Mouse (Mus musculus): ENCODE data around the gene Arl6. TPM values are rescaled to one million over a fixed set of nuclear protein-coding genes. Genes with fewer than 3 reads are reported as not detected.

The Arl6 gene
- polyA plus RNA-seq, 1 experiment from 2014 or later, result 18.2 TPM

GRCm38 (mm10) chr16:59639985-59640384, 794 bp upstream of the Arl6 start:
- Histone ChIP-seq H3K4me3 (ENCODE audit: low read depth, low read length) (no peak overlapping the region), H3K4me1 (replicated peaks; ENCODE audit: control insufficient read depth, insufficient read depth) (no peaks in the 10 kb centered on the region), H3K9me3 (ENCODE audit: control insufficient read depth, low read length) (no peaks in the 10 kb centered on the region), H3K36me3 (ENCODE audit: control insufficient read depth, insufficient read depth, low read length) (no peaks in the 10 kb centered on the region), H3K27me3 (ENCODE audit: control insufficient read depth, insufficient read depth, low read length) (no peaks in the 10 kb centered on the region), H3K9ac (ENCODE audit: low read length) (no peak overlapping the region), H3K27ac (replicated peaks) (no peak overlapping the region), H3K4me2 (replicated peaks; ENCODE audit: low read depth) (no peak overlapping the region; the same call in 1 of the 2 replicates)
- ATAC-seq (ENCODE audit: low FRiP score, low TSS enrichment) (no peak), DNase-seq (ENCODE audit: low spot score) (no peak)
- 70% methylated on average over 3 of the region's 3 CpGs for WGBS
- TF ChIP-seq EP300 (optimal IDR thresholded peaks at IDR 0.05), result no peak
- no peak for TF ChIP-seq CTCF (IDR thresholded peaks at IDR 0.05; ENCODE audit: low read depth)

DNA sequence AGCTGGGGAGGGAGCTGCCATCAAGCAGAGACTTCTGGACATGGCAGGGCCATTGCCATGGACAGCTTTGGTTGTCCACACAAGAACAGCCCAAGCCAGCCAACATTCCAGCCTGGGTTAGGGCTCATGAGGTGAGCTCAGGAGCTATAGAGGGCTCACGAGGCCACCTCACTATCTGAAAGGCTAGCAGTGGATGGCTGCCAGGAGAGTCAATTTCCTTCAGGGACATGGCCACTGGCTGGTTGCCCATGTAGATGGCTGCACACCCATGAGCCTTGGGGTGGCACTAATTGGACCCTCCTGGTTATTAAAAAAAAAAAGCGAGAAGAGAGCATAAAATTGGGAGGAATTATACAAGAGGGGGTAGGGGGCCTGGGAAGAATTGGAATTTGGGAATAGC, 4.6 kb downstream of the Arl6 start:
- H3K9me3 ChIP-seq (ENCODE audit: control insufficient read depth, low read length), result no peaks in the 10 kb centered on the region
- 83% methylated on average over 2 of the region's 2 CpGs for WGBS
- TF ChIP-seq CTCF (IDR thresholded peaks at IDR 0.05; ENCODE audit: low read depth) (no peak), EP300 (optimal IDR thresholded peaks at IDR 0.05) (no peak)
- H3K4me1 ChIP-seq (replicated peaks; ENCODE audit: control insufficient read depth, insufficient read depth), result no peaks in the 10 kb centered on the region
- no peaks in the 10 kb centered on the region for H3K27me3 ChIP-seq (ENCODE audit: control insufficient read depth, insufficient read depth, low read length)
- no peaks in the 10 kb centered on the region for H3K36me3 ChIP-seq (ENCODE audit: control insufficient read depth, insufficient read depth, low read length)
- no peak overlapping the region for H3K4me2 ChIP-seq (replicated peaks; ENCODE audit: low read depth)
- H3K4me3 ChIP-seq (ENCODE audit: low read depth, low read length), result no peak overlapping the region
- ATAC-seq (ENCODE audit: low FRiP score, low TSS enrichment), result no peak
- no peak for DNase-seq (ENCODE audit: low spot score)
- no peak overlapping the region for H3K9ac ChIP-seq (ENCODE audit: low read length)
- H3K27ac ChIP-seq (replicated peaks), result no peak overlapping the region

DNA sequence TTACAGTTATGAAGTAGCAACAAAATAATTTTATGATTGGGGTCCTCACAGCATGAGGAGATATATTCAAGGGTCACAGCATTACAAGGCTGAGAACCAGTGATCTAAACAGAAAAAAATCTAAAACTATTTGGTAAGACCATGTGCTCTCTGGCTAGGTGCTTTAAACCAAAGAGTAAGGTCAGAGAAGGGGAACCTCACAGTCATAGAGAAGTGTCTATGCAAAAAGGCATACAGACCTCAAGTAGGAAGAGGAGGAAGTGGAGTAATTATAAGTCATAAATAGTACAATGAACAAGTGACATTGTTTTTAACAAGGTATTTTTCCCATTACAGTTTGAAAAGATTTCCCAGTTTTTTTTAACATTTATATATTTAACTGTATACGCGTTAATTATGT, 17.6 kb downstream of the Arl6 start:
- no peak for TF ChIP-seq EP300 (optimal IDR thresholded peaks at IDR 0.05)
- no peak for TF ChIP-seq CTCF (IDR thresholded peaks at IDR 0.05; ENCODE audit: low read depth)
- no peak overlapping the region for H3K4me3 ChIP-seq (ENCODE audit: low read depth, low read length)
- H3K36me3 ChIP-seq (ENCODE audit: control insufficient read depth, insufficient read depth, low read length), result no peaks in the 10 kb centered on the region
- H3K9ac ChIP-seq (ENCODE audit: low read length), result no peak overlapping the region
- ATAC-seq (ENCODE audit: low FRiP score, low TSS enrichment) (no peak), DNase-seq (ENCODE audit: low spot score) (no peak)
- no peak overlapping the region for H3K27ac ChIP-seq (replicated peaks)
- no peak overlapping the region for H3K4me2 ChIP-seq (replicated peaks; ENCODE audit: low read depth)
- no peaks in the 10 kb centered on the region for H3K27me3 ChIP-seq (ENCODE audit: control insufficient read depth, insufficient read depth, low read length)
- no peaks in the 10 kb centered on the region for H3K4me1 ChIP-seq (replicated peaks; ENCODE audit: control insufficient read depth, insufficient read depth)
- 98% methylated on average over 2 of the region's 2 CpGs for WGBS
- no peaks in the 10 kb centered on the region for H3K9me3 ChIP-seq (ENCODE audit: control insufficient read depth, low read length)

- H3K27ac ChIP-seq (replicated peaks), result no peak overlapping the region
- no peak overlapping the region for H3K9ac ChIP-seq (ENCODE audit: low read length)
- H3K4me3 ChIP-seq (ENCODE audit: low read depth, low read length), result no peak overlapping the region
- no peaks in the 10 kb centered on the region for H3K4me1 ChIP-seq (replicated peaks; ENCODE audit: control insufficient read depth, insufficient read depth)
- TF ChIP-seq CTCF (IDR thresholded peaks at IDR 0.05; ENCODE audit: low read depth) (peak; percentile 91), EP300 (optimal IDR thresholded peaks at IDR 0.05) (no peak)
- H3K4me2 ChIP-seq (replicated peaks; ENCODE audit: low read depth), result no peak overlapping the region
- peak; percentile 23 for DNase-seq (ENCODE audit: low spot score)
- no peaks in the 10 kb centered on the region for H3K36me3 ChIP-seq (ENCODE audit: control insufficient read depth, insufficient read depth, low read length)
- H3K27me3 ChIP-seq (ENCODE audit: control insufficient read depth, insufficient read depth, low read length), result no peaks in the 10 kb centered on the region
- ATAC-seq (ENCODE audit: low FRiP score, low TSS enrichment), result peak; percentile 76; the same call in 1 of the 2 replicates
- WGBS, result 30% methylated on average over 3 of the region's 3 CpGs
- no peaks in the 10 kb centered on the region for H3K9me3 ChIP-seq (ENCODE audit: control insufficient read depth, low read length)
These were observed 22.0 kb downstream of the Arl6 start for GRCm38 (mm10) chr16:59617167-59617566.

DNA sequence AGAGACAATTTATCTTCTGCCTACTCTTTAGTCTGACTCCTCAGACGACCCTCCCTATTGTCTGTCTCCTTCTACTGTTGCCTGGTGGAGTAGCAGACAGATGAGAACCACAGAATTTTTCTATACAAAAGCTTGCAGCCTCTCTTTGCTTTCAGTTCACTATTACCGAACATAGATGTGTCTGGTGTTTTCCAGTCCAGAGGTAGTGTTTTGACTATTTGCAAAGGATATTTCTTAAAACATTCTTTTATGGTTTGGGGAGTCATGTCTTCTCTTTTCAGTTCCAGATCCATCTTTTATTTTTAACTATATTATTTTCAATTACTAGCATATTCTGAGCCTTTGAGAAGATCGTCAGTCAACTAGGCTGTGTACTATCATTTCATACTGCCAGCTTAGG, 23.5 kb downstream of the Arl6 start:
- no peaks in the 10 kb centered on the region for H3K36me3 ChIP-seq (ENCODE audit: control insufficient read depth, insufficient read depth, low read length)
- ATAC-seq (ENCODE audit: low FRiP score, low TSS enrichment), result no peak
- H3K4me1 ChIP-seq (replicated peaks; ENCODE audit: control insufficient read depth, insufficient read depth), result no peaks in the 10 kb centered on the region

GRCm38 (mm10) chr16:59610750-59611149, 28.4 kb downstream of the Arl6 start:
- no peak for DNase-seq (ENCODE audit: low spot score)
- 79% methylated on average over 1 of the region's 1 CpGs for WGBS

More for the DNA sequence above, 23.5 kb downstream of the Arl6 start:
- H3K9me3 ChIP-seq (ENCODE audit: control insufficient read depth, low read length), result no peaks in the 10 kb centered on the region
- no peak overlapping the region for H3K4me3 ChIP-seq (ENCODE audit: low read depth, low read length)
- no peak for TF ChIP-seq CTCF (IDR thresholded peaks at IDR 0.05; ENCODE audit: low read depth)
- TF ChIP-seq EP300 (optimal IDR thresholded peaks at IDR 0.05), result no peak
- DNase-seq (ENCODE audit: low spot score), result no peak
- H3K9ac ChIP-seq (ENCODE audit: low read length), result no peak overlapping the region
- no peak overlapping the region for H3K4me2 ChIP-seq (replicated peaks; ENCODE audit: low read depth)
- H3K27ac ChIP-seq (replicated peaks), result no peak overlapping the region
- WGBS, result 76% methylated on average over 3 of the region's 3 CpGs
- H3K27me3 ChIP-seq (ENCODE audit: control insufficient read depth, insufficient read depth, low read length), result no peaks in the 10 kb centered on the region

More at GRCm38 (mm10) chr16:59610750-59611149, 28.4 kb downstream of the Arl6 start:
- Histone ChIP-seq H3K27me3 (ENCODE audit: control insufficient read depth, insufficient read depth, low read length) (no peaks in the 10 kb centered on the region), H3K4me3 (ENCODE audit: low read depth, low read length) (no peak overlapping the region), H3K9ac (ENCODE audit: low read length) (no peak overlapping the region), H3K4me2 (replicated peaks; ENCODE audit: low read depth) (no peak overlapping the region), H3K4me1 (replicated peaks; ENCODE audit: control insufficient read depth, insufficient read depth) (no peaks in the 10 kb centered on the region), H3K36me3 (ENCODE audit: control insufficient read depth, insufficient read depth, low read length) (no peaks in the 10 kb centered on the region), H3K9me3 (ENCODE audit: control insufficient read depth, low read length) (no peaks in the 10 kb centered on the region), H3K27ac (replicated peaks) (no peak overlapping the region)
- ATAC-seq (ENCODE audit: low FRiP score, low TSS enrichment), result no peak
- TF ChIP-seq CTCF (IDR thresholded peaks at IDR 0.05; ENCODE audit: low read depth) (no peak), EP300 (optimal IDR thresholded peaks at IDR 0.05) (no peak)
